ENCODE assay signal across 8 mouse cellular contexts in the genomic region with DNA sequence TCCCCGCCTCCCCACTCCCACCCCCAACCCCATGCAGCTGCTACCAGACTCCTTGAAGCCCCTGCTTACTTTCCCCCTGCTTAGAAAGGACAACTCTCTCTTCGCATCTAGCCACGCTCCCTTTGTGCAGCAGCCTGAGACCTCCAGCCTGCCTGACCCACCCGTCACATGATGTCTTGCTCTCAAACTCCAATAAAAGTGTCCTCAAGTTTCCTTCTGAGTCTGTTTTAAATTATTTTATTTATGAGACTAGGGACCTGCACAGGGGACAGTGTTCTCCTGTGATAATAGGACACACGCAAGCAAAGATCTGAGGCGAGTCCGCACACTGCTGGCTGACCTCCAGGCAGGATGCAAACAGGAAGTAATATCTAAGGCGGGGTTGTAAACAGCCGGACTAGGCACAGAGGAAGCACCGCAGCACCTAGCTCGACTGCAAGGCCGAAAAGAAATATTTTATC. TPM values are rescaled to one million over a fixed set of nuclear protein-coding genes. Genes with fewer than 3 reads are reported as not detected.
DNase-seq lines count a peak whose midpoint lies in the region; ATAC-seq and TF ChIP-seq lines count a peak whose summit lies in the region.

No protein-coding gene starts in this region.

- peak; percentile 60 for DNase-seq in ES-CJ7 (ENCODE audit: low read depth, low spot score)
- DNase-seq in brain, embryonic 14.5 days (ENCODE audit: low read depth) = peak; percentile 61
- DNase-seq in gastrocnemius, postnatal 25 days = peak; percentile 47
- DNase-seq in hindlimb bud, embryonic 11.5 days (ENCODE audit: extremely low spot score, low read depth, low spot score) = peak; percentile 44
- DNase-seq in liver, embryonic 13.5 days = peak; percentile 30
- DNase-seq in Muller cell, postnatal 12 days (ENCODE audit: inconsistent ontology term) = no peak
- DNase-seq in left cerebral cortex, adult 11 months (ENCODE audit: low spot score) = no peak

- H3K27me3 ChIP-seq in liver, embryonic 13.5 days = no peaks in the 10 kb centered on the region
- no peaks in the 10 kb centered on the region for H3K27me3 ChIP-seq in myocyte (ENCODE audit: control insufficient read depth, insufficient read depth, insufficient read length)

- no peak overlapping the region for H3ac ChIP-seq in myocyte (ENCODE audit: control insufficient read depth, insufficient read length)

- ATAC-seq in liver, embryonic 13.5 days (ENCODE audit: low read depth) = peak; percentile 70

- no peak for TF ChIP-seq POLR2A in brain, embryonic 14.5 days (IDR thresholded peaks at IDR 0.05; ENCODE audit: borderline replicate concordance, extremely low read depth, insufficient read depth, insufficient read length, poor library complexity, severe bottlenecking)
- no peak for TF ChIP-seq POLR2A in myocyte (IDR thresholded peaks at IDR 0.05; ENCODE audit: insufficient read length, low read depth)

- no peaks in the 10 kb centered on the region for H3K79me2 ChIP-seq in myocyte (ENCODE audit: control insufficient read depth, insufficient read depth)

- peak overlapping the region; percentile 53 for H3K9ac ChIP-seq in liver, embryonic 13.5 days

- no peak overlapping the region for H3K27ac ChIP-seq in liver, embryonic 13.5 days

- peak overlapping the region; percentile 48 for H3K4me3 ChIP-seq in liver, embryonic 13.5 days (replicated peaks)
- no peak overlapping the region for H3K4me3 ChIP-seq in myocyte

- H3K36me3 ChIP-seq in liver, embryonic 13.5 days = no peaks in the 10 kb centered on the region
- no peaks in the 10 kb centered on the region for H3K36me3 ChIP-seq in myocyte (ENCODE audit: control insufficient read depth, insufficient read depth)

- H3K4me2 ChIP-seq in liver, embryonic 13.5 days = peak overlapping the region; percentile 62
- H3K4me2 ChIP-seq in myocyte (ENCODE audit: low read depth) = peak overlapping the region; percentile 44

- peaks cover 14% of the 10 kb centered on the region for H3K4me1 ChIP-seq in liver, embryonic 13.5 days (replicated peaks)

- TF ChIP-seq CTCF in brain, embryonic 14.5 days (IDR thresholded peaks at IDR 0.05; ENCODE audit: borderline replicate concordance, extremely low read depth, insufficient read depth, insufficient read length) = no peak

- 7% methylated on average over 12 of the region's 12 CpGs for WGBS in liver, embryonic 13.5 days (ENCODE audit: insufficient replicate concordance)

- H3K9me3 ChIP-seq in liver, embryonic 13.5 days (replicated peaks) = no peaks in the 10 kb centered on the region

TF ChIP-seq in myocyte, 11 proteins besides CTCF, POLR2A, EP300 and RAD21:
- TF ChIP-seq E2F4 (IDR thresholded peaks at IDR 0.05; ENCODE audit: insufficient read depth) (no peak), MYOD1 (IDR thresholded peaks at IDR 0.05; ENCODE audit: control insufficient read depth in 1 of 3, insufficient read length in 2 of 3, low read depth in 2 of 3) (no peak), TCF12 (IDR thresholded peaks at IDR 0.05; ENCODE audit: insufficient read depth, poor library complexity, severe bottlenecking) (no peak), USF1 (IDR thresholded peaks at IDR 0.05; ENCODE audit: low read depth) (no peak), TCF3 (IDR thresholded peaks at IDR 0.05; ENCODE audit: insufficient read length, low read depth) (no peak), CEBPB (IDR thresholded peaks at IDR 0.05; ENCODE audit: insufficient read depth, poor library complexity, severe bottlenecking) (no peak), POLR2AphosphoS2 (IDR thresholded peaks at IDR 0.05; ENCODE audit: insufficient read length, low read depth) (no peak), MYOG (IDR thresholded peaks at IDR 0.05; ENCODE audit: control insufficient read depth in 1 of 3, insufficient read depth in 1 of 3, insufficient read length in 2 of 3, low read depth in 2 of 3) (no peak), MAX (IDR thresholded peaks at IDR 0.05; ENCODE audit: low read depth) (no peak), REST (IDR thresholded peaks at IDR 0.05; ENCODE audit: insufficient read depth, insufficient read length) (no peak), SRF (IDR thresholded peaks at IDR 0.05; ENCODE audit: control insufficient read depth, insufficient read length, low read depth) (no peak)

RNA-seq across cellular contexts. Expression of a gene that starts 58.1 kb away (rescaled TPM):
- 140 and 156 TPM in 2 replicates for polyA plus RNA-seq in brain, embryonic 14.5 days (2012; rRNA removed)
- total RNA-seq in gastrocnemius, postnatal 25 days (2021) = 10 to 100 TPM; 25.1 to 25.9 TPM
- polyA plus RNA-seq in liver, embryonic 13.5 days (2015; fragmentation: Nextera tagmentation; extraction: Ambion mirVana) = 9.9 and 11.2 TPM in 2 replicates
- polyA plus RNA-seq in myocyte (2012; fragmentation: generic; extraction: Trizol) = 34.6 TPM

Comparison
In these comparisons a context has a peak if more than half of its experiments do, and no peak if none do; other contexts are left out.
1. DNase-seq: peak in ES-CJ7 (single experiment), brain, embryonic 14.5 days (single experiment), gastrocnemius, postnatal 25 days (single experiment), hindlimb bud, embryonic 11.5 days (single experiment) and liver, embryonic 13.5 days (single experiment); none in Muller cell, postnatal 12 days (single experiment) and left cerebral cortex, adult 11 months (single experiment).